In the genomic region with DNA sequence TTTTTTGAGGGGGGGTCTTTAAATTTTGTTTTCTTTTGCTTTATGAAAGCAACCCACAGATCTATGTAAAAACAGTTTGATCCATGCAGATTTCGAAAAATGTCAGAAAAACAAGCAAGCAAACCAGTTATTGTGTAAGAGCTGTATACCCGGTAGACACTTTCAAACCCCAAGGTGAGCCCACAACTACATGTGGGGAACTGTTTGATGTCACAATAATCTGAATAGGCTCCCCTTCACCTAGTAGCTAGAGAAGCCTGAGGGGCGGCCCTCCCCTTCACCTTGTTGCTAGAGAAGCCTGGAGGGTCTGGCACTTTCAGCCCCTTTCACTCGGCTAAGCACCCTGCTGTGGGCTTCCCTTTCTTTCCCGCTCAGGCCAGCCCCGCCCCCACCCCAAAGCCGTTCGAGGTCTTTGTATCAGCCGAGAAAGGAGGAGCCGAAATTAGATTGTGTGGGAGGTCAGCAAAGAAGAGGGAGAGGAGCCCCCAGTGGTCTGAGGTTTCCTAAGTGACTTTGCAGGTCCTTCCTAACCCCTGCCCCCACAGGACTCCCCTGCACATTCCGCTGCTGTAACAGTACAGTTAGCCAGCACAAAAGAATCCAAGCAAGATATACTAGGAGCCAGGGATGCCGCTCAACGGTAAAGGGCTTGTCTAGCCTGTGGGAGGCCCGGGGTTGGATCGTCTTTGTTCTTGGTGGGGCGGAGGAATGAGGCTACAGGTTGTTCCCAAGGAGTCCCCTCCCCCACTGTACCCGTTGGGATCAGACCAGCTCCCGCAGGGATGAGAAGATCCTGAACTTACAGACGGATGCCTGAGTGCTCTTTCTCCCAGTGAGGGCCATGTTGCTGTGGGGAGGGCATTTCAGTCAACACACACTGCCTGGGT, we compare ENCODE assay signal across 9 mouse cellular contexts.
DNase-seq lines count a peak whose midpoint lies in the region; ATAC-seq and TF ChIP-seq lines count a peak whose summit lies in the region.
"Had no signal": no experiment of that assay in that cellular context is flagged by ENCODE, and none has a peak within 500 bp of the region (broad histone marks: within the 10 kb centered on the region; RNA-seq: fewer than 3 reads in every experiment).

No protein-coding gene starts in this region.

- no peaks in the 10 kb centered on the region for H3K9me3 ChIP-seq in liver, postnatal 0 days (ENCODE audit: low read length)
- H3K9me3 ChIP-seq: G1E had no signal

- H3K4me2 ChIP-seq in liver, postnatal 0 days (ENCODE audit: low read depth, low read length): peak overlapping the region; percentile 72

- TF ChIP-seq CTCF in liver, postnatal 0 days (IDR thresholded peaks at IDR 0.05; ENCODE audit: low read depth): no peak
- no peak for TF ChIP-seq CTCF in testis, adult 2 months (IDR thresholded peaks at IDR 0.05; ENCODE audit: control insufficient read depth, insufficient read depth, insufficient replicate concordance, low read depth, low read length)

- TF ChIP-seq EP300 in liver, postnatal 0 days (IDR thresholded peaks at IDR 0.05; ENCODE audit: low read depth): no peak

- peak; percentile 25 to 30 for DNase-seq in frontal cortex, postnatal 10 days (ENCODE audit: low spot score in 2 of 2)
- no peak for DNase-seq in frontal cortex, adult 2 months (ENCODE audit: extremely low spot score in 1 of 2, low spot score in 1 of 2)
- peak; percentile 97 for DNase-seq in 416B (ENCODE audit: low read depth)
- DNase-seq in embryo, embryonic 10 days (ENCODE audit: low spot score): peak; percentile 88
- peak; percentile 62 for DNase-seq in heart, postnatal 4 days
- DNase-seq in liver, postnatal 0 days: peak; percentile 41
- DNase-seq in right cerebral cortex, postnatal 25 days: no peak

- no peak overlapping the region for H3K27ac ChIP-seq in liver, postnatal 0 days (ENCODE audit: low read depth)
- peak overlapping the region; percentile 97 for H3K27ac ChIP-seq in testis, adult 2 months (ENCODE audit: control insufficient read depth, insufficient read depth, low read depth, low read length)

- no peak for TF ChIP-seq POLR2A in testis, adult 2 months (IDR thresholded peaks at IDR 0.05; ENCODE audit: control insufficient read depth, low read depth, low read length)

- H3K36me3 ChIP-seq in liver, postnatal 0 days (replicated peaks; ENCODE audit: insufficient read depth, low read length): no peaks in the 10 kb centered on the region
- no peaks in the 10 kb centered on the region for H3K36me3 ChIP-seq in testis, adult 2 months (ENCODE audit: control insufficient read depth, insufficient read depth, low read length)
- H3K36me3 ChIP-seq: G1E had no signal

- H3K27me3 ChIP-seq in liver, postnatal 0 days (ENCODE audit: insufficient read depth, low read length): no peaks in the 10 kb centered on the region
- H3K27me3 ChIP-seq in testis, adult 2 months (ENCODE audit: control insufficient read depth, insufficient read depth, low read length): no peaks in the 10 kb centered on the region

- H3K4me1 ChIP-seq in liver, postnatal 0 days (ENCODE audit: insufficient read depth): peaks cover 18% of the 10 kb centered on the region; the same call in 1 of the 2 replicates
- H3K4me1 ChIP-seq in testis, adult 2 months (ENCODE audit: control insufficient read depth, insufficient read depth, low read length): peaks cover 12% of the 10 kb centered on the region

- 4% methylated on average over 19 of the region's 19 CpGs for WGBS in liver, postnatal 0 days (ENCODE audit: insufficient replicate concordance)

- peak overlapping the region; percentile 34 for H3K4me3 ChIP-seq in liver, postnatal 0 days (ENCODE audit: low read depth, low read length)
- H3K4me3 ChIP-seq in testis, adult 2 months (ENCODE audit: control insufficient read depth, low read depth, low read length): peak overlapping the region; percentile 93

- ATAC-seq in liver, postnatal 0 days: peak; percentile 50; the same call in 1 of the 2 replicates

- H3K9ac ChIP-seq in liver, postnatal 0 days (replicated peaks): 0 out of 2 replicates have a peak overlapping the region, but pooled peaks have one; percentile 40

Comparison
In these comparisons a context has a peak if more than half of its experiments do, and no peak if none do; other contexts are left out.
1. DNase-seq: peak in frontal cortex, postnatal 10 days (2 of 2), 416B (single experiment), embryo, embryonic 10 days (single experiment), heart, postnatal 4 days (single experiment) and liver, postnatal 0 days (single experiment); none in frontal cortex, adult 2 months (0 of 2) and right cerebral cortex, postnatal 25 days (single experiment).